Mouse (Mus musculus) C3H10T1/2 (cell line): Measurements from ENCODE around the gene Vamp8. TPM values are rescaled to one million over a fixed set of nuclear protein-coding genes. Genes with fewer than 3 reads are reported as not detected.

Source experiments
- polyA plus RNA-seq, 2 experiments: library from polyadenylated mRNA; unstranded; fragments of >200 nt; fragmentation: generic; extraction: Trizol; gene quantifications; one replicate each; pipeline ENCODE4 v1.2.1; 2012; ENCODE audit warnings: missing spikeins in 2 of 2

Gene Vamp8
- 100 to 1,000 TPM; 236 to 284 TPM for polyA plus RNA-seq

GRCm38 (mm10) chr6:72389941-72390771 is at the start of gene Vamp8:
Gene Vamp8 (minus strand): TSS chr6:72390703.

GRCm38 (mm10) chr6:72439355-72440185 is 49.1 kb upstream of the Vamp8 start, which contains the start of gene Mat2a:
Gene Mat2a (minus strand): TSS chr6:72439558.

DNA sequence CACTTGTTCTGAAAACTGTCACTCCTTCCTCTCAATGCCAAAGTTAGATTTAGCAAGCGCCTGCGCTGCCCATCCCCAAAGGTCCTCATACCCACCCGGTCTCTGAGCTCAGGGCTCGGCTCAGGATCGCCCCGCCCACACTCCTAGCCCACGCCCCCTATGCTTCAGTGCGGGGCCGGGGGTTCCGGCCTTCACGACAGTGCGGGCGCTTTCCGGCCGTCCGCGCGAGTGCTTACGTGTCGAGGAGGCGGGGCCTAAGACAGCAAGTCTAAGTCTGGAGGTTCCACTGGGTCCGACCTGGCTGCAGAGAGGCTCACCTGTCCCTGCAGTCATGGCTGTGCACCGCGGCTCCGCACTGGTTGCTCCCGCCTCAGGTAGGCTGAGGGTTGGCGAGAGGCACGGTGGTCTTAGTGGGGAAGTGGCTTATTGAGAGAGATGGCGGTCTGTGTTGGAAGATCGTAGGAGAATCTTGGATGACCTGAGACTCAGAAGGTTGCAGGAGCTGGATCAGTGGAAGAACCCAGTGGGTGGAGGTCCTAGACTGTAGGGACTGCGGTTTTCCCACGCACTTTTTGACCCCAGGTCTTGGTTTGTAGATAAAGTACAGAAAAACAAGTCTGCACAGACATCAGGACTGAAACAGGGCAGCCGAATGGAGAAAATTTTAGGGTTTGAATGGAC is 23.7 kb upstream of the Vamp8 start, which contains the start of gene Ggcx:
Ggcx (plus strand) TSS at position 233 of the 681 bp plus-strand sequence.

DNA sequence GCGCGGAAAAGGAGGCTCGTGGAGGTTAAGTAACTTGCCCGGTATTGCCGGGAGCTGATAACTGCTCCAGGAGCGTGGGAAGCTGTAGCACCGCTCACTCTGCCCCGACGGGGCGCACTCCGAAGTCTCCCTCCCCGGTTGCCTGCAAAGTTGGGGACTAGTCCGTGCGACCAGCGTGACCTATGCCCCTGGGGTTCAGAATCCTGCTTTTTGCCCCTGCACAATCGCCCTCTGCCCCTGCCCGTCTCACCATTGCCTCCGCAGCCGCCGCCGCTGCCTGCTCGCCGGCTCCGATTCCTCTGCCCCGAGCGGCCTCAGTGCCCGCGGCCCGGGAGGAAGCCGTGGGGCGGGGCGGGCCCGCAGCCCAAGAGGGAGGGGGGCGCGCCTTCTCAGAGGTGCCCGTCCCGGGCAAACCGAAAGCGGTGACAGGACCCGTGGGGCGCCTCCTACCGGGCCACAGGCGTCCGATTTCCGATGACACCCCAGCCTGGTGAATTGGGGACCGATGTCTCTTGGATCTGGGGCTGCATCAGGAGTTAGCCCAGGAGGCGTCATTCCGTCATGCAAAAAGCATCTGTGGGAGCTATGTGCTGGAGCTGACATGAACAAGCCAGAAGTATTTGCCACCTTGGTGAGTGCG is 10.3 kb downstream of the Vamp8 start, which contains the start of gene Vamp5:
Vamp5 (minus strand) TSS at position 338 of the 640 bp plus-strand sequence.

DNA sequence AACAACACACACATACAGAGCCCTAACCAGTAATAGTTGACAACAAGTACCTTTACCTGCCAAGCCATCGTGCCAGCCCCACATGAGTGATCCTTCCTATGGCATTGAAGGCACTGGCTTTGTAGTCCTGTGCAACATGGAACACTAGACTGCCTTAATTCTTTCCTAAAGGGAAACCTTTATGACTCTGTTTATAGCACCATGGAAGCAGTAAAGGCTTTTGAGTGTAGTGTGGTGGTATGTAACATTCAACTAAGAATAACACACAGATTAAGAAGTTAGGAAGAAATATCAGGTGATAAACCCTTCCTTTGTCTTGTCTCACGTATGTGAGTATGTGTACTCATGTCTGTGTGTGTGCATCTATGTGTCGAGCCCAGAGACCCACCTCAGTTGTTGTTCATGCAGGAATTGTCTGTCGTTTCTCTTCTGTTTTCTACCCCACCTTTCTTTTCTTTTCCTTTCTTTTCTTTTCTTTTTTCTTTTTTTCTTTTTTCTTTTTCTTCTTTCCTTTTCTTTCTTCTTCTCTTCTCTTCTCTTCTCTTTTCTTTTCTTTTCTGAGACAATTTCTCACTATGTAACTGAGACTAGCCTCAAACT is 23.6 kb downstream of the Vamp8 start, which contains the start of gene Rnf181:
Rnf181 (minus strand) TSS at position 113 of the 600 bp plus-strand sequence.

GRCm38 (mm10) chr6:72355066-72355911 is 35.2 kb downstream of the Vamp8 start, which contains the start of gene Tmem150a:
Gene Tmem150a (plus strand): TSS chr6:72355447.

GRCm38 (mm10) chr6:72347166-72347941 is 43.1 kb downstream of the Vamp8 start, which contains the start of gene 0610030E20Rik:
Gene 0610030E20Rik (plus strand): TSS chr6:72347317.

GRCm38 (mm10) chr6:72345074-72345567 is 45.4 kb downstream of the Vamp8 start, which contains the start of gene Usp39:
Gene Usp39 (minus strand): TSS chr6:72345184.

Other genes starting within 250 kb of the Vamp8 start
- gene Atoh8, start 155.1 kb downstream of the Vamp8 start, polyA plus RNA-seq: 10 to 100 TPM; 18.4 to 31.1 TPM
- not detected for gene Sftpb, start 86.1 kb downstream of the Vamp8 start, polyA plus RNA-seq
- gene Usp39, start 45.5 kb downstream of the Vamp8 start, polyA plus RNA-seq: 10 to 100 TPM; 22.0 to 29.1 TPM
- 1 to 10 TPM; 1.7 to 6.5 TPM for gene 0610030E20Rik, start 43.4 kb downstream of the Vamp8 start, polyA plus RNA-seq
- gene Tmem150a, start 35.3 kb downstream of the Vamp8 start, polyA plus RNA-seq: 10 to 100 TPM in 1 of 2 experiments, 1 to 10 TPM in 1; 4.5 to 19.8 TPM
- 10 to 100 TPM; 72.0 to 90.7 TPM for gene Rnf181, start 23.7 kb downstream of the Vamp8 start, polyA plus RNA-seq
- gene Vamp5, start 10.2 kb downstream of the Vamp8 start, polyA plus RNA-seq: 10 to 100 TPM; 20.6 to 23.3 TPM
- 10 to 100 TPM in 1 of 2 experiments, 1 to 10 TPM in 1; 3.6 to 20.0 TPM for gene Ggcx, start 23.6 kb upstream of the Vamp8 start, polyA plus RNA-seq
- 10 to 100 TPM; 32.6 to 90.8 TPM for gene Mat2a, start 48.9 kb upstream of the Vamp8 start, polyA plus RNA-seq
- gene Sh2d6, start 131.0 kb upstream of the Vamp8 start, polyA plus RNA-seq: under 1 TPM; 0.06 to 0.78 TPM
- 100 to 1,000 TPM; 347 to 619 TPM for gene Capg, start 153.7 kb upstream of the Vamp8 start, polyA plus RNA-seq
- 10 to 100 TPM in 1 of 2 experiments, 1 to 10 TPM in 1; 4.2 to 12.6 TPM for gene Elmod3, start 207.7 kb upstream of the Vamp8 start, polyA plus RNA-seq
- 10 to 100 TPM; 19.5 to 38.2 TPM for gene Retsat, start 207.8 kb upstream of the Vamp8 start, polyA plus RNA-seq
- gene Tgoln1, start 226.3 kb upstream of the Vamp8 start, polyA plus RNA-seq: 1 to 10 TPM; 1.6 to 9.8 TPM